Mouse (Mus musculus) limb, embryonic 10.5 days (tissue): Measurements from ENCODE around the gene C1qa. TPM values are rescaled to one million over a fixed set of nuclear protein-coding genes. Genes with fewer than 3 reads are reported as not detected.
A peak's percentile ranks its signal among the peaks of the same experiment; 100 is the strongest.

Experiments used
- DNase-seq: peaks from one replicate; pipeline ENCODE4 v3.0.0-alpha.2; 2017; ENCODE audit warnings: low spot score
- H3K27ac ChIP-seq: fragments of 300-500 bp; sonication (generic); 2 replicates; pipeline ENCODE4 v1.5.1; 2016; ENCODE audit warnings: mild to moderate bottlenecking
- H3K27me3 ChIP-seq: fragments of 300-500 bp; sonication (generic); 2 replicates; pipeline ENCODE4 v1.6.1; 2016; ENCODE audit warnings: low read depth, mild to moderate bottlenecking; ENCODE audit not compliant: poor library complexity, severe bottlenecking
- H3K36me3 ChIP-seq: fragments of 300-500 bp; sonication (generic); 2 replicates; pipeline ENCODE4 v1.6.1; 2016; ENCODE audit warnings: mild to moderate bottlenecking, moderate library complexity
- H3K4me1 ChIP-seq: fragments of 300-500 bp; sonication (generic); 2 replicates; pipeline ENCODE4 v1.6.1; 2016
- H3K4me3 ChIP-seq: fragments of 300-500 bp; sonication (generic); 2 replicates; pipeline ENCODE4 v1.5.1; 2016; ENCODE audit warnings: mild to moderate bottlenecking, moderate library complexity
- H3K9me3 ChIP-seq: fragments of 300-500 bp; sonication (generic); replicated peaks from 2 replicates; pipeline ENCODE4 v1.6.1; 2016; ENCODE audit warnings: mild to moderate bottlenecking
- WGBS: fragments of 180-500 bp; shearing (Covaris S2); methylation state at CpG from one replicate; pipeline ENCODE4 v1.1.7; 2016; 5-methylcytosine and 5-hydroxymethylcytosine counted together
- polyA plus RNA-seq: library from polyadenylated mRNA; unstranded; fragments of >200 nt; fragmentation: Nextera tagmentation; extraction: Ambion mirVana; gene quantifications from 2 replicates; pipeline ENCODE4 v1.2.1, GENCODE M21; 2016

The C1qa gene
- polyA plus RNA-seq, 1 experiment from 2014 or later, result 3.8 TPM

GRCm38 (mm10) chr4:136894821-136895220 lies 3.8 kb downstream of the C1qa start:
- Histone ChIP-seq H3K9me3 (no peaks in the 10 kb centered on the region), H3K36me3 (no peaks in the 10 kb centered on the region), H3K4me1 (peaks cover 8% of the 10 kb centered on the region), H3K27me3 (peaks cover 94% of the 10 kb centered on the region), H3K27ac (no peak overlapping the region), H3K4me3 (no peak overlapping the region)
- 73% methylated on average over 4 of the region's 4 CpGs for WGBS
- no peak for DNase-seq

DNA sequence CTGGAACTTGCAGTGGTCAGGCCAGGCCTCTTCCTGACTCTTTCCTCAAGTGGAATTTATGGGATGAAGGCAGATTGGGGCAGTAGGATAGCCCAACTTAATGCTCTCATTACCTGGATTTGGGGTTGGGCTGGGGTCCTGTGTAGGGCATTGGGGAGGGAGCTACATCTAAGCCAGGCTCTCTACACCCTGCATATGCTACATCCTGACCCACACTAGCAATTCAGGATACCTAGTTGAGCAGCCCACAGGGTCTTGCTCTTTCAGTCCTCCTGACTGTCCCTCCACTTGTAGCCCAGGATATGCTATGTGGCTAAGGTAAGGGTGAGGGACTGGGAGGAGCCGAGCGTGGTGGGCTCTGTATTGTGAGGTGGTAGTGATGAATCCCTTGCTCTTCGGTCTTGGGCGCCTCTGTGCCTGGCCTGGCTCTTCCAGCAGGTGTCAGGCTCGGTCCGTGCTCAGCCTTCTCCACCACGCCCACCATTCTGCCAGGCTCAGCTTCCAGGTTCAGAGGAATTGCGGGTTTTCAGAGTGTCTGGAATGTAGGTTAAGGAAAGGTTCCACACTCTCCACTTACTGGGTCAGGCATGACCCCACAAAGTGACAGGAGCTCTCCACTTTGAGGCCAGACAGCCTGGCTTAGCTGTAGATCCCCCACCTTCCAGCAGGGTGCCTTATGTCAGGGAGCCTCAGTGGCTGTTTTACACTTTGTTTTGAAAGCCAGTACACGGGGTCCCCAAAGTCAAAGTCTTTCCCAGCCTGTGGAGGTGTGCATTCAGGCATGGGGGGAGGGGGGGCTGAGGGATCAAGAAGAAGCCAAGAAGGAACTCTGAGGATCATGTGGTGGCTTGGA lies 4.7 kb downstream of the C1qa start:
- Histone ChIP-seq H3K36me3 (no peaks in the 10 kb centered on the region), H3K4me3 (no peak overlapping the region), H3K27ac (no peak overlapping the region), H3K27me3 (peaks cover 89% of the 10 kb centered on the region), H3K4me1 (peaks cover 8% of the 10 kb centered on the region), H3K9me3 (no peaks in the 10 kb centered on the region)
- 5% methylated on average over 9 of the region's 9 CpGs for WGBS
- DNase-seq, result peak; percentile 68

DNA sequence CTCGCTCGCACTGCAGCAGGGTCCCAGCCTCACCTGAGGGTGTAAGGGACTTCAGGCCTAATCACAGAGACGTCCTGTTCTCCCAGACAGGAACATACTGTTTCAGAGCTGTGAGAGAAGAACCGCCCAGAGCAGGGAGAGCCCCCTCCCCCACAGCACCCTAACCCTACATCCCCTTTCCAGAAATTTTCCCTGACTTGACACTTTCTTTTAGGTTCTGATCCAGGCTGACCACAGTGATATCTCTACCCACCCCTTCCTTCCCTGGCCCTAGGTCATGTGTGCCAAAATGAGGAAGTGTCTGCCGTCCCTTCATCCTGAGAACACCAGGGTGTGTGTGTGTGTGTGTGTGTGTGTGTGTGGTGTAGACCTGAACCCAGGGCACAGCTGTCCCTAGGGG lies 5.8 kb downstream of the C1qa start, which contains the start of gene C1qc:
Gene C1qc (minus strand): TSS at position 255 of the 400 bp plus-strand sequence.
- no peak within 1 kb of the TSS for H3K4me3 ChIP-seq
- H3K27me3 ChIP-seq, result peaks cover 78% of the 10 kb centered on the region
- no peak within 1 kb of the TSS for H3K27ac ChIP-seq
- peaks cover 8% of the 10 kb centered on the region for H3K4me1 ChIP-seq
- H3K36me3 ChIP-seq, result no peaks in the 10 kb centered on the region
- 56% methylated on average over 5 of the region's 5 CpGs for WGBS
- H3K9me3 ChIP-seq, result no peaks in the 10 kb centered on the region
- no peak for DNase-seq

DNA sequence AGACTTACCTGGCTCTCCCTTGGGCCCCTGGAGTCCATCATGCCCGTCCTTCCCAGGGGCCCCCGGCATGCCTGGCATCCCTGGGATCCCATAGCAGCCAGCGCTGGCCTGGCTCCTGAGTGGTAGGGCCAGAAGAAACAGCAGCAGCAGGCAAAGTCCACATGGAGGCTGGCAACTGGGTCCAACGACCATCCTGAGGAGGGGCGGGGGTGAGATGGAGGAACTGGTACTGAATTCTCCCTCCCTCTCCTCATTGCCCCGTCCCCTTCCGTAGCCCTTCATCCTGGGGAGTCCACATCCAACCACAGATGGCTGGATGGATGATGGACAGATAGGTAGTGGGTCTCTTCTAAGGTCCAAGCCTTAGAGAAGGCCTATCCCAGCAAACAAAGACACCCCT lies 6.2 kb downstream of the C1qa start:
- 64% methylated on average over 7 of the region's 7 CpGs for WGBS
- peaks cover 8% of the 10 kb centered on the region for H3K4me1 ChIP-seq
- H3K27me3 ChIP-seq, result peaks cover 73% of the 10 kb centered on the region
- H3K27ac ChIP-seq, result no peak overlapping the region
- DNase-seq, result no peak
- no peaks in the 10 kb centered on the region for H3K36me3 ChIP-seq
- H3K4me3 ChIP-seq, result no peak overlapping the region
- H3K9me3 ChIP-seq, result no peaks in the 10 kb centered on the region

- Histone ChIP-seq H3K36me3 (no peaks in the 10 kb centered on the region), H3K9me3 (no peaks in the 10 kb centered on the region), H3K27me3 (peaks cover 61% of the 10 kb centered on the region), H3K27ac (no peak overlapping the region), H3K4me3 (no peak overlapping the region), H3K4me1 (peaks cover 8% of the 10 kb centered on the region)
- WGBS, result 88% methylated on average over 4 of the region's 4 CpGs
- no peak for DNase-seq
Measured at GRCm38 (mm10) chr4:136891115-136891514, 7.5 kb downstream of the C1qa start.

DNA sequence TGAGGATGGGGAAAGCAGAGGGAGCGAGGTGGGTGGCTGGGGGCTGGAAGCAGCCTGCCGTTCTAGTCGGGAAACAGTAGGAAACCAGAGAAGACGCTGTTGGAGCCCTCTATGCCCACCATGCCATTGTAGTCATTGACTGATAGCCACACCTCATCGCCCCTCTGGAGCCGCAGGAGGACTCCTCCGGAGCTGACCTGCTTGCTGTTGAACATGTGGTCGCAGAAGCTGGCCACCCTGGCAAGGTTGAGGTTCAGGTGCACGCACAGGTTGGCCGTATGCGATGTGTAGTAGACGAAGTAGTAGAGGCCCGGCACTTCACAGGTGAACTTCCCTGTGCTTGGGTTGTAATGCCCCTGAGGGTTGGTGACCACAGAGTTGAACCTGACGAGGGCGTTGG lies 8.6 kb downstream of the C1qa start:
- no peak for DNase-seq
- 88% methylated on average over 15 of the region's 15 CpGs for WGBS

DNA sequence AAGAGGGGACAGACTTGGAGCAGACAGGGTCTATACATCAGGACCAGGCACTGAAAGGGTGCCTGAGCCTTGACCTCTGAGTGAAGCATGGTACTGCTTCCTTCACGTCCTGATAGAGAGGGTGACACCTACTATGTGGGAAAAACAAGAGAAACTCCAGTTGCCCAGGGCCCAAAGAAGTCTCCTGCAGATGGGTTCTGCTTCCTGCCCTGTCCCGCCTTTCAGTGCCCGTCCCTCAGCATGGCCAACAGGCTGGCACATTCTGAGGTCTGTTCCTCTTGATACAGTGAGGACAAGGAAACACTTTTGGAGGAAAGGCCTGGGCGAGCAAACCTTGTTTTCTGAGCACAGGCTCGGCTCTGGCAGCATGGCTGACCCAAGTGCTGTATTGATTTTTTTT lies 10.9 kb downstream of the C1qa start:
- no peaks in the 10 kb centered on the region for H3K9me3 ChIP-seq
- no peaks in the 10 kb centered on the region for H3K36me3 ChIP-seq
- peaks cover 27% of the 10 kb centered on the region for H3K27me3 ChIP-seq
- no peaks in the 10 kb centered on the region for H3K4me1 ChIP-seq
- no peak overlapping the region for H3K4me3 ChIP-seq
- 82% methylated on average over 5 of the region's 5 CpGs for WGBS
- no peak overlapping the region for H3K27ac ChIP-seq
- DNase-seq, result no peak

More for the DNA sequence above, 8.6 kb downstream of the C1qa start:
- Histone ChIP-seq H3K4me1 (peaks cover 3% of the 10 kb centered on the region; the same call in 1 of the 2 replicates), H3K9me3 (no peaks in the 10 kb centered on the region), H3K27me3 (peaks cover 49% of the 10 kb centered on the region), H3K4me3 (no peak overlapping the region), H3K27ac (no peak overlapping the region), H3K36me3 (no peaks in the 10 kb centered on the region)

DNA sequence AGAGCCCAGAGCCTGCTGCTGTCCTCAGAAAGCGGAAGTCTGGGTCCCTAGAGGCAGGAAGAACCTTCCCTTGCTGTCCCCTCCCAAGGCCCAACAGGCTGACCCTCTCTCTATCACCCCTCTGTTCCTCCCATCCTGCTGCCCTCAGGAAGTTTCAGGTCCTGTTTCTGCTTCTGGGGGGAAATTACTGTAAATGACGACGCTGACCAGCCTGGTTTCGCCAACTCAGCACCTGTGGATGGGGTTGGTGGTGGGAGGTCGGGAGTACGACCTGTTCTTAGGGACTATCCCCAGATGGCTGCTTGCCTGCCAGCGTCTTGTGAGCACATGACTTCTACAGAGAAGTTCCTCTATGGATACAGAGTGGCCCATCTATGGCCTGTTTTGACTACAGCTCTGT lies 12.5 kb downstream of the C1qa start, which contains the start of gene C1qb:
Gene C1qb (minus strand): TSS at position 87 of the 400 bp plus-strand sequence.
- Histone ChIP-seq H3K4me3 (no peak within 1 kb of the TSS), H3K27ac (no peak within 1 kb of the TSS), H3K36me3 (no peaks in the 10 kb centered on the region), H3K9me3 (no peaks in the 10 kb centered on the region), H3K4me1 (no peaks in the 10 kb centered on the region), H3K27me3 (peaks cover 10% of the 10 kb centered on the region)
- WGBS, result 80% methylated on average over 7 of the region's 7 CpGs
- no peak for DNase-seq

DNA sequence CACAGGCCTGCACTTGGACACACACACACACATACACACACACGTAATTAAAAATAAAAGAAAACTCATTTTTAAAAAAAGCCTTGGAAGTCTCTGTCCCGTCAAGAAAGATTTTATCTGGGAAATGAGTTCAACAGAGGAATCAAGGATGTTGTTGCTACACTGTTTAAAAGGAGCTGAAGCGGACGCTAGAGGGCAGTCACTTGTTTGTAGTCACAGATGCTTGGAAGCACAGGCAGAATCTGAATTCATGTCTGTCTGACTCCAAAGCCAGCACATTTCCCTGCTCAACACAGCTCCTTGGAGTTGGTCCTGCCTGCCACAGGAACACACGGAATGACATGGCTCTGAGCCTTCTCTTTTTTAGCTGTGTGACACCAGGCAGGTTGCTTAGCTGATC lies 20.0 kb downstream of the C1qa start:
- Histone ChIP-seq H3K27ac (no peak overlapping the region), H3K4me1 (peaks cover 3% of the 10 kb centered on the region; the same call in 1 of the 2 replicates), H3K36me3 (no peaks in the 10 kb centered on the region), H3K27me3 (no peaks in the 10 kb centered on the region), H3K9me3 (no peaks in the 10 kb centered on the region), H3K4me3 (no peak overlapping the region)
- DNase-seq, result no peak
- WGBS, result 21% methylated on average over 5 of the region's 5 CpGs

- Histone ChIP-seq H3K9me3 (no peaks in the 10 kb centered on the region), H3K36me3 (no peaks in the 10 kb centered on the region), H3K27me3 (no peaks in the 10 kb centered on the region), H3K4me1 (peaks cover 4% of the 10 kb centered on the region; the same call in 1 of the 2 replicates), H3K27ac (no peak overlapping the region), H3K4me3 (no peak overlapping the region)
- 48% methylated on average over 8 of the region's 8 CpGs for WGBS
- DNase-seq, result no peak
Measured at GRCm38 (mm10) chr4:136878171-136878570, 20.4 kb downstream of the C1qa start.

DNA sequence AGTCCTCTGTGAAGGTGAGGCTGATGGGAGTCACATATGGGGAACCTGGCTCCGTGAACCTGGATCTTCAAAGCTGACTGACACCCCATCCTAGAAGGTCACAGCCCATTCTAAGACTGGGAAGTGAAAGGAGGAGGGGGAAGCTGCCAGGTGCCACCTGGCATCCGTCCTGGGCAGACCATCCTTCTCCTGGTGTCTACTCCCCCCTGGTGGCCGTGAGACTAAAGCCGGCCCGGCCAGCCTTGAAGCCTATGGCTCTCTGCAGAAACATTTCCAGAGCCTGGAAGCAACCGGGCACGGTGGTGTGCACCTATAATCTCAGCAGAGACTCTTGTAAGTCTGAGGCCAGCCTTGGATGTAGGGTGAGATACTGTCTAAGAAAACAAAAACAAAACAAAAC lies 21.6 kb downstream of the C1qa start:
- no peaks in the 10 kb centered on the region for H3K27me3 ChIP-seq
- no peak overlapping the region for H3K27ac ChIP-seq
- WGBS, result 23% methylated on average over 7 of the region's 7 CpGs
- DNase-seq, result peak; percentile 76
- peaks cover 4% of the 10 kb centered on the region; the same call in 1 of the 2 replicates for H3K4me1 ChIP-seq
- no peaks in the 10 kb centered on the region for H3K36me3 ChIP-seq
- H3K9me3 ChIP-seq, result no peaks in the 10 kb centered on the region
- H3K4me3 ChIP-seq, result no peak overlapping the region

DNA sequence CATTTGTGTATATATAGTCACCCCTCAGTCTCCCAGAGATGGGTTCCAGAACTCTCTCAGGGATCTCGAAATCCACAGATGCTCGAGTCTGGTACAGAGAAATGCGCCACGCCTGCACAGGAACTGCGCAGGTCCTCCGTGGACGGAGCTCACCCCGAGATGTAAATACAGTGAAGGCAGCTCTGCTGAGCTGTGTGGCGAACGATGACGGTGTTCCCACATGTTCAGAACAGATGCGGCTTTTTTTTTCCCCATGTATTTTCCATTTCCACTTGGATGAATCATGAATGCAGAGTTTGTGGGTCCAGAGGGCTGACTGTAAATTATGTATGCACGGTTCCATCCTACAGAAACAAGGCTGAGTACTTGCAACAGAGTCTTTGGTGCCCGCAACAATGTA lies 23.6 kb downstream of the C1qa start:
- no peaks in the 10 kb centered on the region for H3K27me3 ChIP-seq
- no peak for DNase-seq
- H3K4me1 ChIP-seq, result peaks cover 4% of the 10 kb centered on the region; the same call in 1 of the 2 replicates
- no peak overlapping the region for H3K27ac ChIP-seq
- H3K36me3 ChIP-seq, result no peaks in the 10 kb centered on the region
- WGBS, result 94% methylated on average over 14 of the region's 14 CpGs
- no peak overlapping the region for H3K4me3 ChIP-seq
- no peaks in the 10 kb centered on the region for H3K9me3 ChIP-seq

DNA sequence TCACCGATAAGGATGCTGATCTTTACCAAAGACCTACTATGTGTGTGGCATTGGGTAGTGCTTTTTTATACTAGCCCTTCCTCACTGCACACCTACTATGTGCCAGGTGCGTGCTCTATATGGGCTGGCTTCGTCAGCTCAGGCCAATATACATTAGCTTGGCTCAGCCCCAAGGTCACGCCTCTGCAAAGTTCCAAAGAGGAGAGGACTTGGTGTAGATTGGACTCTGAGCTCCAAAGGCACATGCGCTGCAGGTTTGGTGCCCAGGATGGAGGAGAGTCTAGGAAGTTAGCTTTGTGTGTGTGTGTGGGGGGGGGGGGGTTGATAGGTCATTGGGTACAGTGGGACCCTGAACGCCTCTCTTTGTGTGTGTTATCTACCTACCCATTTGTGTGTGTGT lies 30.2 kb downstream of the C1qa start:
- Histone ChIP-seq H3K27me3 (peaks cover 13% of the 10 kb centered on the region), H3K36me3 (no peaks in the 10 kb centered on the region), H3K27ac (no peak overlapping the region), H3K4me3 (no peak overlapping the region), H3K9me3 (no peaks in the 10 kb centered on the region), H3K4me1 (peaks cover 41% of the 10 kb centered on the region)
- 86% methylated on average over 6 of the region's 6 CpGs for WGBS
- DNase-seq, result no peak
